Mouse (Mus musculus) cerebellum, adult (tissue): ENCODE results near the gene Nipal3.

Experiments used
- ATAC-seq: cut with Nextera tagmentation; 2 replicates; pipeline ENCODE4 v1.9.2; 2017; ENCODE audit warnings: mild to moderate bottlenecking, moderate library complexity, mixed read lengths; ENCODE audit not compliant: insufficient number of reproducible peaks, low FRiP score, low TSS enrichment

Gene Nipal3

DNA sequence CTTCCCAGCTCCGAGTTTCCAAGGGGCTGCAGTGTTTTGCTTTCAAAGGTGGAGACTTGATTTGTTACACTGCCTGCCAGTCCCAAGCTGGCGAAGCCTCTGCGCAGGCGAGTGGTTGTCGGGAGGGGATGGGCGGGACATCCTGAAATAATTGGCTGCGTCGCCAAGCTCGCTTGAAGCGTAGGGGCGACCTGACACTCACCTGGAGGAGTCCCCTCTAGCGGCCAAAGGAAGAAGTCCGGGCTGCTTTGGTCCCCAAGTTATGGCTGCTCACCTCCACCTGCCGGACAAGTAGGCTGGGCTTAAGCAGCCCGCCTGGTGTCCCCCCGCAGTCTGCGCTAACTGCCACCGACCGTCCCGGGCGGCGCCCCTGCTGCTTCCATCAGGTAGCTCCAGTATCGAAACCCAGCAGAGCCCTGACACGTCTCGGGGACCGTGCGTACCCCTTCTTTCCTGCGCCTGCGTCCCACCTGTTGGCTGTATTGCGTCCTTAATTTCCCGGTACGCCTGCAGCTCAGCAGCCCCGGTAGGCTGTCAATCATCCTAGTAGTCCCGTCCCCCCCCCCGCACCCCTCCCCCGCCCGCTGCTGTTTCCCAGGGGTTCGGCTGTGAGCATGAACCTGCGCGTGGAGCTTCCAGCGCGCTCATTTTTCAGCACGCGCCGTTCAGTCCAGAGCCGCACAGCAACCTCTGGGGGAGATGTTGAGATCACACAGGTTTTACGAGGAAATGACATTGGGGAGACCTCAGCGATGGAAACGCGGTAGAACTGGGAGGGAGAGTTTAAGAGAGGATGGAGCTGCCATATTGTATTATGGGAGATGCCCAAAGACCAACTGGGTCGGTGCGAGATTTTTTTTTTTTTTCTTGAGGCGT is at the start of gene Nipal3, which contains the start of gene Stpg1:
Gene Nipal3 (minus strand): TSS at position 518 of the 876 bp plus-strand sequence.
Gene Stpg1 (plus strand): TSS at position 270 of the 876 bp plus-strand sequence.
- ATAC-seq = peak; percentile 96

DNA sequence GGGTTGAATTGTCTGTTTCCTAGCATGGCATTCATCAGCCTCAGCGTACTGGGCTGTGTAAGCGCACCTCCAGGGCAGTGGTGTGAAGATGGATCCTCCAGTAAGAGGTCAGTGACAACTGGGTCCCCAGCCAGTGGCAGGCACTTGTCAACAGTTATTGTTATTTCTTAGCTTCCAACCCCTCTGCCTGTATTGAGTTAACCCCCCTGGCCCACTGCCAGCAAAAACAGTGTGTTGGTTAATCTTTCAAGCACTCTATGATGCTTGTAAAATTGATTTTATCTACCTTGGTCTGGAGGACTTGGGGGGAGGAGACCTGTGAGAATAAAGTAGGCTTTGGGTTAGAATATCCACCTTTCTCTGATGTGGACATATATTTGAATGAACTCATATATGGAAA is 49.4 kb upstream of the Nipal3 start:
- no peak for ATAC-seq

- ATAC-seq = no peak
Measured at GRCm38 (mm10) chr4:135540057-135540456, 45.2 kb upstream of the Nipal3 start.

- ATAC-seq = no peak
Measured at GRCm38 (mm10) chr4:135539056-135539455, 44.2 kb upstream of the Nipal3 start.

DNA sequence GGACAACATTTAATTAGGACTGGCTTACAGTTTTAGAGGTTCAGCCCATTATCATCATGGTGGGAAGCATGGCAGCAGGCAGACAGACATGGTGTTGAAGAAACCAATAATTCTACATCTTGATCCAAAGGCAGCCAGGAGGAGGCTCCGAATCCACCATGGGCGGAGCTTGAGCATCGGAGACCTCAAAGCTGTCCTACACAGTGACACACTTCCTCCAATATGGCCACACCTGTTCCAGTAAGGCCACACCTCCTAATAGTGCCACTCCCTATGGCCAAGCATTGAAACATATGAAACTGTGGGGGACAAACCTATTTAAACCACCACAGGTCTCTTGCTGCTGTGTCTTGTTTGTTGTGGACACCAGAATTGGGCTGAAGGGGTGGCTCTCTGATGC is 40.2 kb upstream of the Nipal3 start:
- ATAC-seq = no peak

GRCm38 (mm10) chr4:135533001-135533400 is 38.2 kb upstream of the Nipal3 start:
- ATAC-seq = no peak

- no peak for ATAC-seq
Measured at GRCm38 (mm10) chr4:135531771-135532613, 37.2 kb upstream of the Nipal3 start.

- no peak for ATAC-seq
Measured at GRCm38 (mm10) chr4:135531236-135531635, 36.4 kb upstream of the Nipal3 start.

GRCm38 (mm10) chr4:135530270-135530669 is 35.4 kb upstream of the Nipal3 start:
- no peak for ATAC-seq

GRCm38 (mm10) chr4:135526039-135526710 is 31.3 kb upstream of the Nipal3 start:
- no peak for ATAC-seq

DNA sequence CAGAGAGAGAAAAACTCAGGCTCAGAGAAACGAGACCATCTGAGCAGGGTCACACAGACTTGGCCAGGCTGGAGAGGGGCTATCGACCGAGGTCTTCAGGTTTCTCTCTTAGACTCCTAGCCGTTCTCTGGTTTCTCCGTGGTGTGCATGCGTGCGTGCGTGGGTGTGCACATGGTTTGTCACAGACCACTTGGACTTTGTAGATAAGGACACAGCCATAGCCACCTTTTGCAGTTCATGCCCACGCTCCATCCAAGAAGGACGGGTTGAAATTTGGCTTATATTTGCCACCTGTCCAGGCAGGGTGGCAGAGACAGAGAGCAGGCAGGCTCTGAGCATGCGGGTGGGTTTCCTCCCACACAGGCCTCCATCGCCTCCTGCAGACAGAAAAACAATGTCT is 30.2 kb upstream of the Nipal3 start:
- ATAC-seq = no peak

GRCm38 (mm10) chr4:135523939-135524338 is 29.1 kb upstream of the Nipal3 start:
- no peak for ATAC-seq

GRCm38 (mm10) chr4:135520421-135520820 is 25.6 kb upstream of the Nipal3 start:
- no peak for ATAC-seq

DNA sequence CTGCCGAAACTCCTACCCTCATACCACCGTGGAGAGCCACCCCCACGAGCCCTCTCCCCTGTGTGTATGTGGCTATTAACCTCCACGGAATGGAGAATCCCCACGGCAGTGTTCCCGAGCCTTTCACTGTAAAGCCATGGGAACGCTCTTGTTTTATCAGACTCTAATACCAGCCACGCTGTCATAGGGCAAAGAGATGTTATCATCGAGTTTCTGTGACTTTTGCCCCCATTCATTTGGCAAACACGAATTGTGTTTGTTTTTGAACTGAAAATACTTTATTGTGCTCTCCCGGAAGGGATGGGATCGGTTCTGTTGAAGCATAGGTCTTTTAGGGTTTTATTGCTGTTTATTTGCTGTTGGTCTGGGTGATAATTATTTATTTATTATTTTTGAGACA is 23.3 kb upstream of the Nipal3 start:
- ATAC-seq = no peak

- ATAC-seq = no peak
Measured at GRCm38 (mm10) chr4:135516351-135517316, 21.8 kb upstream of the Nipal3 start.

DNA sequence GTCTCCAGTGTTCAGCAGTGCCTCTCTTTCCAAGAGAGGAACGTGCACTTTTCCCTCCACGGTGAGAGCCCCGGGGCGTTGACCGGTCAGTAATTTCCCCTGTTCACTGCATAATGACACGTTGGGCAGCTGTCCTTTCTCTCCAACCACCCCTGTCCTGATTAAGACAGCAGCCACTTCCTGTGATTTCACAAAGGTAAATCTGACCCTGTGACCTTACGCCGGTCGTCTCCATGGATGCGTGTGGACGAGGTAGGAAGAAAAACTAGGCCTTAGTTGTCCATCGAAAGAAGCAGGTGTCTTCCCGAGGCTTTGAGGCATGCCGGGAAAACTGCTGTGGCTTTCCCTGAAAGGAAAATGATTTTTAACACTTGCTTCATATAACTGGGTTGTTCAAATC is 20.1 kb upstream of the Nipal3 start:
- no peak for ATAC-seq

- no peak for ATAC-seq
Measured at GRCm38 (mm10) chr4:135513865-135514264, 19.0 kb upstream of the Nipal3 start.

DNA sequence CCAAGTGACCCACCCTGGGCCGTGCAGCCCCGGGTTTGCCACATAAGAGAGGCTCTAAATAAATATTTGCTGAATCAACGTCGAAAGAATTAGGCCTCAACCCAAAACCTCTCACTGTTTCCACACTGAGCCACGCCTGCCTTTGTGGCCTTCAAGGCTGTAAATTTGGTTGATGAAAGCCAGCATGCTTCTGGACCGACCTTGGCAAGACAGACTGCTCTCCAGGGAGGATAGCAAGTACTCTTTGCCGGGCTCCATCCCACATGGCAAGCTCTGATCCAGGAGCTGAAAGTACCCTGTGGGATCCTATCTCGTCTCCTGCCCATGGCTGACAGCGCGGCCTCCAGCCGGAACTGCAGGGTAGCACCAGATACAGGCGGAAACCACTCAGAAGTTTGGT is 14.7 kb upstream of the Nipal3 start:
- ATAC-seq = no peak

DNA sequence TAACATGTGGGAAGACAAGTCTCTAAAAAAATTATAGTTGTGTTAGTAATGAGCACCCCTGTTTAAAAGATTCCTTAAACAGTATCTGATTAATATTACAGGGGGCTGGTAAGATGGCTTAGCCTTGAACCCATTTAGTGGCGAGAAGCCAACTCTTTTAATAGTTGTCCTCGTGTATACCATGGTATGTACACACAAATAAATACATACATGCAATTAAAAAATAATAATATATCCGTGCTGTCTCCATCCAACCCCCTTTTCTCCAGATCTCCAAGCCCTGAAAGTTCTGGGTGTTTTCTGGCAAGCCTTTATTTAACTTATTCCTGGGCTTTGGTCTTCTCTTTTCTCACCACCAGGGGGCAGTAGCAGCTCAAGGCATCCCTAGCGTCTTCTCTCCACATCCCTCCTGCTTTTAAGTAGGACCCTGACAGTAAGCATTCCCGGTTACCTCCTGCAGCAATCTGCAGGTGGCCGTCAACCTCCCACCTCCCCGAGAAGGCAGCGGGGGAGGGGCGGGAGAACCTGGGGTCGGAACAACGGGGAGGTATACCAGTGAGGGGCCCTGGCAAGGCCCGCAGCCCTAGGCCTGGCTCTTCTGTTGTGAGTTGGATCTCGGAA is 13.7 kb upstream of the Nipal3 start:
- ATAC-seq = peak; percentile 20; the same call in 1 of the 2 replicates
